ENCODE assay signal across 12 mouse cellular contexts in genomic region chr16:4160898-4161247, GRCm38 (mm10). TPM values are rescaled to one million over a fixed set of nuclear protein-coding genes. Genes with fewer than 3 reads are reported as not detected.
DNase-seq lines count a peak whose midpoint lies in the region; ATAC-seq lines count a peak whose summit lies in the region.
"Had no signal": no experiment of that assay in that cellular context is flagged by ENCODE, and none has a peak within 500 bp of the region (broad histone marks: within the 10 kb centered on the region; RNA-seq: fewer than 3 reads in every experiment).

No protein-coding gene starts in this region.

- H3K27ac ChIP-seq in hindbrain, embryonic 16.5 days (ENCODE audit: low read depth, low read length), result peak overlapping the region; percentile 39
- H3K27ac ChIP-seq in hindbrain, embryonic 10.5 days, result no peak overlapping the region
- H3K27ac ChIP-seq in midbrain, embryonic 16.5 days (ENCODE audit: low read length), result peak overlapping the region; percentile 22; the same call in 1 of the 2 replicates
- H3K27ac ChIP-seq in midbrain, embryonic 10.5 days (replicated peaks), result no peak overlapping the region
- H3K27ac ChIP-seq: midbrain, embryonic 15.5 days had no signal

- ATAC-seq in frontal cortex, adult (ENCODE audit: low TSS enrichment), result 0 out of 2 replicates have a peak, but pooled peaks have one; percentile 16
- peak; percentile 48; the same call in 1 of the 2 replicates for ATAC-seq in hindbrain, embryonic 16.5 days
- no peak for ATAC-seq in midbrain, embryonic 16.5 days

- H3K9ac ChIP-seq in hindbrain, embryonic 16.5 days (ENCODE audit: low read depth, low read length), result no peak overlapping the region
- H3K9ac ChIP-seq in midbrain, embryonic 16.5 days (ENCODE audit: low read depth, low read length), result no peak overlapping the region
- H3K9ac ChIP-seq: midbrain, embryonic 15.5 days had no signal

- no peak overlapping the region for H3K4me2 ChIP-seq in hindbrain, embryonic 16.5 days (ENCODE audit: low read length)
- no peak overlapping the region for H3K4me2 ChIP-seq in midbrain, embryonic 16.5 days (ENCODE audit: low read length)
- H3K4me2 ChIP-seq: midbrain, embryonic 15.5 days had no signal

- H3K36me3 ChIP-seq in hindbrain, embryonic 16.5 days (ENCODE audit: control insufficient read depth, insufficient read depth, low read length), result no peaks in the 10 kb centered on the region
- peaks cover 28% of the 10 kb centered on the region for H3K36me3 ChIP-seq in hindbrain, embryonic 10.5 days
- no peaks in the 10 kb centered on the region for H3K36me3 ChIP-seq in midbrain, embryonic 16.5 days (ENCODE audit: control insufficient read depth, insufficient read depth, low read length)
- H3K36me3 ChIP-seq in midbrain, embryonic 10.5 days, result peaks cover 33% of the 10 kb centered on the region
- H3K36me3 ChIP-seq: midbrain, embryonic 15.5 days had no signal

- H3K4me1 ChIP-seq in hindbrain, embryonic 16.5 days (ENCODE audit: control insufficient read depth, insufficient read depth, low read depth, low read length), result peaks cover 9% of the 10 kb centered on the region
- no peaks in the 10 kb centered on the region for H3K4me1 ChIP-seq in hindbrain, embryonic 10.5 days (replicated peaks)
- peaks cover 13% of the 10 kb centered on the region for H3K4me1 ChIP-seq in midbrain, embryonic 16.5 days (ENCODE audit: control insufficient read depth, insufficient read depth, low read length)
- no peaks in the 10 kb centered on the region for H3K4me1 ChIP-seq in midbrain, embryonic 10.5 days

- no peak overlapping the region for H3K4me3 ChIP-seq in hindbrain, embryonic 16.5 days (ENCODE audit: low read length)
- H3K4me3 ChIP-seq in hindbrain, embryonic 10.5 days, result no peak overlapping the region
- no peak overlapping the region for H3K4me3 ChIP-seq in midbrain, embryonic 16.5 days (ENCODE audit: low read depth, low read length)
- no peak overlapping the region for H3K4me3 ChIP-seq in midbrain, embryonic 10.5 days
- H3K4me3 ChIP-seq: midbrain, embryonic 15.5 days had no signal

- H3K9me3 ChIP-seq in hindbrain, embryonic 16.5 days (ENCODE audit: control insufficient read depth, low read length), result no peaks in the 10 kb centered on the region
- no peaks in the 10 kb centered on the region for H3K9me3 ChIP-seq in hindbrain, embryonic 10.5 days
- no peaks in the 10 kb centered on the region for H3K9me3 ChIP-seq in midbrain, embryonic 16.5 days (replicated peaks; ENCODE audit: control insufficient read depth, low read length, poor library complexity, severe bottlenecking)
- H3K9me3 ChIP-seq in midbrain, embryonic 10.5 days (replicated peaks), result no peaks in the 10 kb centered on the region
- H3K9me3 ChIP-seq: midbrain, embryonic 15.5 days had no signal

- H3K27me3 ChIP-seq in hindbrain, embryonic 16.5 days (replicated peaks; ENCODE audit: control insufficient read depth, insufficient read depth, low read length), result no peaks in the 10 kb centered on the region
- no peaks in the 10 kb centered on the region for H3K27me3 ChIP-seq in hindbrain, embryonic 10.5 days (ENCODE audit: insufficient read depth, poor library complexity, severe bottlenecking)
- no peaks in the 10 kb centered on the region for H3K27me3 ChIP-seq in midbrain, embryonic 16.5 days (ENCODE audit: control insufficient read depth, insufficient read depth, low read depth, low read length)
- H3K27me3 ChIP-seq in midbrain, embryonic 10.5 days (ENCODE audit: low read depth, poor library complexity, severe bottlenecking), result no peaks in the 10 kb centered on the region
- H3K27me3 ChIP-seq: midbrain, embryonic 15.5 days had no signal

- no peak for DNase-seq in frontal cortex, postnatal 10 days (ENCODE audit: low spot score in 2 of 2)
- DNase-seq in hindbrain, embryonic 10.5 days (ENCODE audit: low spot score), result no peak
- DNase-seq in midbrain, embryonic 10.5 days (ENCODE audit: low spot score), result no peak
- DNase-seq in skeletal muscle tissue, adult 2 months (ENCODE audit: low read depth, low spot score), result peak; percentile 25
- no peak for DNase-seq in cerebellum, adult 11-12 months
- DNase-seq: kidney, postnatal 4 days; right cerebral cortex, postnatal 14 days; thymus, postnatal 36 days had no signal

RNA-seq across cellular contexts. Expression of gene Crebbp, which starts 52.9 kb away (rescaled TPM):
- polyA plus RNA-seq in hindbrain, embryonic 16.5 days (2015; fragmentation: Nextera tagmentation; extraction: Ambion mirVana), result 30.7 and 32.1 TPM in 2 replicates
- polyA plus RNA-seq in hindbrain, embryonic 10.5 days (2016; fragmentation: Nextera tagmentation; extraction: Ambion mirVana), result 28.3 and 29.6 TPM in 2 replicates
- polyA plus RNA-seq in midbrain, embryonic 16.5 days (2015; fragmentation: Nextera tagmentation; extraction: Ambion mirVana), result 34.9 and 39.9 TPM in 2 replicates
- polyA plus RNA-seq in midbrain, embryonic 10.5 days (2016; fragmentation: Nextera tagmentation; extraction: Ambion mirVana), result 27.7 and 30.2 TPM in 2 replicates

Comparison
In these comparisons a context has a peak if more than half of its experiments do, and no peak if none do; other contexts are left out.
1. H3K27ac ChIP-seq: peak in hindbrain, embryonic 16.5 days (single experiment) and midbrain, embryonic 16.5 days (single experiment); none in hindbrain, embryonic 10.5 days (single experiment) and midbrain, embryonic 10.5 days (single experiment).